Mouse (Mus musculus): Measurements from ENCODE around the gene Far1. TPM values are rescaled to one million over a fixed set of nuclear protein-coding genes. Genes with fewer than 3 reads are reported as not detected.

The Far1 gene
- polyA plus RNA-seq, 1 experiment: 61.2 TPM

DNA sequence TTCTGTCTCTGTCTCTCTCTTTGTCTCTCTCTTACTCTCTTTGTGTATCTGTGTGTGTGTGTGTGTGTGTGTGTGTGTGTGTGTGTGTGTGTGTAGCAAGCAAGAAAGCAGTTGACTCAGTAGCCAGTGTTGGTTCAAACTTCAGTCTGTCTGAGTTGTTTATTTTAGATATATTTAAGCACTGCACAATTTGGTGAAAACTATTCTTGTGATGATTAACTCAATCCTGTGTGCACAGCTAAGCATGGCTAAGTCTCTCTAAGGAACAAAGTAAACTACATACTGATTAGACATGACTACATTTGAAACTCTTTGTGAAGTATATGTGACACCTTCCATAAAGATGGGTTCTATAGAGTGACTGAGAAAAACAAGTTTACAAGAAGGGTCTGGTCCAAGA is 83.6 kb downstream of the Far1 start:
- no peak overlapping the region for H3K4me3 ChIP-seq (replicated peaks; ENCODE audit: insufficient read depth, low read depth, low read length)
- no peak overlapping the region for H3K27ac ChIP-seq (ENCODE audit: insufficient read depth, low read length)
- DNase-seq: no peak
- H3K27me3 ChIP-seq (ENCODE audit: control insufficient read depth, insufficient read depth, low read length): no peaks in the 10 kb centered on the region
- TF ChIP-seq CTCF (IDR thresholded peaks at IDR 0.05; ENCODE audit: borderline replicate concordance, insufficient read depth, low read depth, low read length): no peak
- no peak for TF ChIP-seq POLR2A (IDR thresholded peaks at IDR 0.05; ENCODE audit: borderline replicate concordance, insufficient read depth, low read length)
- no peaks in the 10 kb centered on the region for H3K4me1 ChIP-seq (ENCODE audit: control insufficient read depth, insufficient read depth, low read length)

DNA sequence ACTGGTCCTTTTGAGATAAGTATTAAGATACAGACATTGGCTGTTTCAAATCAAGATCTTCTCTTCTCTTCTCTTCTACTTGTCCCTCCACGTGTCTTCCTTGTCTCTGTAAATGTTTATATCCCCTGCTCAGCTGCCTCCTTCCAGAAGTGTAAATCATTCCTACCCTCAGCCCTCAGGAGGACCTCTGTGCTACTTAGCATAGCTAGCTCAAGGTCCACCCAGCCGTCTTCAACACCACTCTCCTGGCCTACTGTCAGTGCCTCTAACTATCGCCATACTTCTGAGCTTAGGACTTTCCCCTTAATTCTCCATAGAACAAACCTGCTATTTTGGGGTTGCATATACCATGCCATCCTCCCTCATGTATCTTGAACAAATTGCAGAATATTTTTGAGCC is 88.2 kb downstream of the Far1 start:
- Histone ChIP-seq H3K4me3 (replicated peaks; ENCODE audit: insufficient read depth, low read depth, low read length) (no peak overlapping the region), H3K4me1 (ENCODE audit: control insufficient read depth, insufficient read depth, low read length) (no peaks in the 10 kb centered on the region), H3K27me3 (ENCODE audit: control insufficient read depth, insufficient read depth, low read length) (no peaks in the 10 kb centered on the region), H3K27ac (ENCODE audit: insufficient read depth, low read length) (no peak overlapping the region)
- WGBS: 91% methylated on average over 3 of the region's 3 CpGs
- DNase-seq: no peak
- no peak for TF ChIP-seq POLR2A (IDR thresholded peaks at IDR 0.05; ENCODE audit: borderline replicate concordance, insufficient read depth, low read length)
- no peak for TF ChIP-seq CTCF (IDR thresholded peaks at IDR 0.05; ENCODE audit: borderline replicate concordance, insufficient read depth, low read depth, low read length)

DNA sequence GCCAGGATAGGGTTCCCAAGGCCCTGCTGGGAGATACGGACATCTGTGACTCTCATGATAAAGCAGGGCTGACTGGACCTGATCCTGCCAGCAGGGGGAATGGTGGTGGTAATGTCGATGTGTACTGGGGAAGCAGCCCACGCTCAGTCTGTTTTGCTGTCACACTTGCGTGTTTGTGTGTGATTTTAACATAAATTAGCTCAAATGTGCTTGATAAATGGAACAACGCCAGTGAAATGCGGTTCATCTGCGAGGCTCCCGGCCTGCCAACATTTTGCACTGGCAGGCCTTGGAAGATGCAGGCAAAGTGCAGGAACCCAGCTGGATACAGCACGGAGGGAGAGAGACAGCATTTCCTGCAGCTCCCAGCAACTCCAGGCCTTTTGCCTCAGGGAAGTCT is 94.3 kb downstream of the Far1 start:
- Histone ChIP-seq H3K4me1 (ENCODE audit: control insufficient read depth, insufficient read depth, low read length) (peaks cover 7% of the 10 kb centered on the region), H3K27me3 (ENCODE audit: control insufficient read depth, insufficient read depth, low read length) (no peaks in the 10 kb centered on the region), H3K4me3 (replicated peaks; ENCODE audit: insufficient read depth, low read depth, low read length) (no peak overlapping the region), H3K27ac (ENCODE audit: insufficient read depth, low read length) (peak overlapping the region; percentile 29; the same call in 1 of the 2 replicates)
- WGBS: 7% methylated on average over 9 of the region's 9 CpGs
- peak; percentile 66 to 68 for DNase-seq
- peak; percentile 61 for TF ChIP-seq CTCF (IDR thresholded peaks at IDR 0.05; ENCODE audit: borderline replicate concordance, insufficient read depth, low read depth, low read length)
- no peak for TF ChIP-seq POLR2A (IDR thresholded peaks at IDR 0.05; ENCODE audit: borderline replicate concordance, insufficient read depth, low read length)

DNA sequence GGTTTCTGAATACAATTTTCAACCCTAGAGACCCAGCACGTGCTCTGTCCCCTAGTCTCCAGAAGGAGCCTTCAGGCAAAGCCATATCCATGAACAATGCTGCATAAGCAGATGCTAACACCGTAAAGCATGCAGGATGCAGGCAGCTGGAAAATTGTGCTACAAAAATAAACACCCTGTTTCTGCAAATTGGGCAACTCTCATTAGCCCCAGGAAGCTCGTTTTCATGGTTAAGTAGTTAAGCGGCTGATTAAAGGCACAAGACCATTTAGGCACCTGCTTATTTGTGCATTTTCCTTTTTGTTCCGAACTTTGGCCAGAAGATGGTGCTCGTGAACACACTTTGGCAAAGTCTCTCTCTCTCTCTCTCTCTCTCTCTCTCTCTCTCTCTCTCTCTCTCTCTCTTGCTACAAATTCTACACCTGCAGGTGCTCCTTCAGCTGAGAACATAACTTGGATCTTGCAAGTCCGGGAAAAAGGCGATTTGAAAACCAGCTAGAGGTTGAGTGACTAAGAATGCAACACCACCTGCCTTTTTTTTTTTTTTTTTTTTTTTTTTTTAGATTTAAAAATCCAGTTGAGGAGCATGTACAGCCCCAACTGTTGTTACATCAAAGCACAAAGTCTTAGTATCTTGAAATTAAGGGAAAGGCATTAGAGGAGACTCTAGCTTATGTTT is 95.5 kb downstream of the Far1 start:
- peak; percentile 63 to 77 for DNase-seq
- WGBS: 8% methylated on average over 8 of the region's 8 CpGs
- Histone ChIP-seq H3K4me1 (ENCODE audit: control insufficient read depth, insufficient read depth, low read length) (peaks cover 7% of the 10 kb centered on the region), H3K27ac (ENCODE audit: insufficient read depth, low read length) (no peak overlapping the region), H3K4me3 (replicated peaks; ENCODE audit: insufficient read depth, low read depth, low read length) (no peak overlapping the region), H3K27me3 (ENCODE audit: control insufficient read depth, insufficient read depth, low read length) (no peaks in the 10 kb centered on the region)
- TF ChIP-seq CTCF (IDR thresholded peaks at IDR 0.05; ENCODE audit: borderline replicate concordance, insufficient read depth, low read depth, low read length) (peak; percentile 23; the same call in 1 of the 2 replicates), POLR2A (IDR thresholded peaks at IDR 0.05; ENCODE audit: borderline replicate concordance, insufficient read depth, low read length) (no peak)

DNA sequence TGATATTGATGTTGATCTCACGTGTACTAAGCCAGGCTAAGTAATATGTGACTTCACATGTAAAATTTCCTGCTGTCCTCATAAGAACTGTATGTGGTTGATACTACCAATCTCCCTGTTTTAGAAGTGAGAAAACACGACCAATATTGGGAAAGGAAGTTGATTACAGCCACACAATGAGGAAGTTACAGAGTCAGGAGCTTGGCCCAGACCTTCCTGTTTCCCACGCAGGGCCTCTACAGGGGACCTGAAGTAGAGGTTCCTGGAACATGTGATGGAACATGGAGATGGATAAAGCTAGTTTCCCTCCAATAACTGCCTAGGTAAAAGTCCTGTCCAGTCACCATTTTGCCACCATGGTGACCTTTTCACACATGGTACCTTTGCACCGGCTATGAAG is 99.0 kb downstream of the Far1 start:
- H3K4me1 ChIP-seq (ENCODE audit: control insufficient read depth, insufficient read depth, low read length): peaks cover 6% of the 10 kb centered on the region
- H3K4me3 ChIP-seq (replicated peaks; ENCODE audit: insufficient read depth, low read depth, low read length): no peak overlapping the region
- 93% methylated on average over 4 of the region's 4 CpGs for WGBS
- TF ChIP-seq POLR2A (IDR thresholded peaks at IDR 0.05; ENCODE audit: borderline replicate concordance, insufficient read depth, low read length) (no peak), CTCF (IDR thresholded peaks at IDR 0.05; ENCODE audit: borderline replicate concordance, insufficient read depth, low read depth, low read length) (no peak)
- H3K27ac ChIP-seq (ENCODE audit: insufficient read depth, low read length): no peak overlapping the region
- no peak for DNase-seq
- no peaks in the 10 kb centered on the region for H3K27me3 ChIP-seq (ENCODE audit: control insufficient read depth, insufficient read depth, low read length)

DNA sequence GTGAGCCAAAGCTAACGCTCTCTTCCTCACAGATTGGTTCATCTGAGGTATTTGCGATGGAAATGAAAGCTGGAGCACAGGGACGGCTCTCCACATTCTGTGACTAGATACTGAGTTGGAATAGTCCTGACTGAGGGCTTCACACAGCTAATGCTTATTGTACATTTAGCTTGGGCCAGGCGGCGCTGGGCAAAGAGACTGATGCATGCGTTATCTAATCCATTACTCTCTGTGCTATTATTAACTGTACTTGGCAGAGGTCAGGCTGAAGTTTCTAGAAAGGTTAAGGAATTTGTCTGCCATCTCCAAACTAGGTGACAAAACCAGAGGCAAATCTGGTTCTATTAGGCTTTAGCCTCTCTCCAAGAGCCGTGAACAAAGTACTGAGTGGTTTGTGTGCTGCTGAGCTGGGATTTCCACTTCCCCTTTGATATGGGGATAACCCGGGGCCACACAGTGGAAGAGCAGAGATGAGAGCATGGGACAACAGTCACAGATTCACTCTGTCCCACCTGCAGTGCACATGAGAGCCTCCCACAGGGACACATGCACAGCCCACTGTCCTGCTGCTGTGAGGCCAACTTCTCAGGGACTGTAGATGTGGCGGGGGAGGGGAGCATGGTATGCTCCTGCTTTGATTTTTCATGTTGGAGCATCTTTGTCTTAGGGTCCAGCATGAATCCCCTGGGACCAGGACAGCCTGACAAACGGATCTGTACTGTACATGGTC is 100.7 kb downstream of the Far1 start:
- no peaks in the 10 kb centered on the region for H3K27me3 ChIP-seq (ENCODE audit: control insufficient read depth, insufficient read depth, low read length)
- no peak for DNase-seq
- no peak overlapping the region for H3K4me3 ChIP-seq (replicated peaks; ENCODE audit: insufficient read depth, low read depth, low read length)
- TF ChIP-seq POLR2A (IDR thresholded peaks at IDR 0.05; ENCODE audit: borderline replicate concordance, insufficient read depth, low read length): no peak
- no peak for TF ChIP-seq CTCF (IDR thresholded peaks at IDR 0.05; ENCODE audit: borderline replicate concordance, insufficient read depth, low read depth, low read length)
- H3K27ac ChIP-seq (ENCODE audit: insufficient read depth, low read length): no peak overlapping the region
- H3K4me1 ChIP-seq (ENCODE audit: control insufficient read depth, insufficient read depth, low read length): no peaks in the 10 kb centered on the region
- 84% methylated on average over 10 of the region's 10 CpGs for WGBS

DNA sequence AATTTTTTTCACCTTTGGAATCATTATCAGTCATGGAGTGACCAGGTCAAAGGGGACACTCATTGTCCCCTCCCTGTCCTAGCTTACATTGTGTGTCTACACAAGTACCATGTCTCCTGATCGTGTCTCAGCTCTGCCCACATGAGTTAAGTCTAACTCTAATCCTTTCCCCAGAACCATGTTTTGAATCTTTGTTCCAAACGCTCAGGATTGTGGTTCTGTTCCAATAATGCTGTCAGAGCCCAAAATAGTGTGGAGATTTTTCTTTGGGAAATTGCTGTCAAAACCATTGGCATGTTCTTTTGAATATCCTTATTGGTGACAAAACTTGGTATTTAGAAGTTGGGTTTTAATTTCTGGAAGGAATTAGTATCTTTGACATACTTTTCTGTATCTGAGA is 105.5 kb downstream of the Far1 start:
- no peak for TF ChIP-seq POLR2A (IDR thresholded peaks at IDR 0.05; ENCODE audit: borderline replicate concordance, insufficient read depth, low read length)
- no peak for TF ChIP-seq CTCF (IDR thresholded peaks at IDR 0.05; ENCODE audit: borderline replicate concordance, insufficient read depth, low read depth, low read length)
- 76% methylated on average over 2 of the region's 2 CpGs for WGBS
- H3K27ac ChIP-seq (ENCODE audit: insufficient read depth, low read length): no peak overlapping the region
- no peak for DNase-seq
- no peaks in the 10 kb centered on the region for H3K4me1 ChIP-seq (ENCODE audit: control insufficient read depth, insufficient read depth, low read length)
- H3K4me3 ChIP-seq (replicated peaks; ENCODE audit: insufficient read depth, low read depth, low read length): no peak overlapping the region
- H3K27me3 ChIP-seq (ENCODE audit: control insufficient read depth, insufficient read depth, low read length): no peaks in the 10 kb centered on the region

DNA sequence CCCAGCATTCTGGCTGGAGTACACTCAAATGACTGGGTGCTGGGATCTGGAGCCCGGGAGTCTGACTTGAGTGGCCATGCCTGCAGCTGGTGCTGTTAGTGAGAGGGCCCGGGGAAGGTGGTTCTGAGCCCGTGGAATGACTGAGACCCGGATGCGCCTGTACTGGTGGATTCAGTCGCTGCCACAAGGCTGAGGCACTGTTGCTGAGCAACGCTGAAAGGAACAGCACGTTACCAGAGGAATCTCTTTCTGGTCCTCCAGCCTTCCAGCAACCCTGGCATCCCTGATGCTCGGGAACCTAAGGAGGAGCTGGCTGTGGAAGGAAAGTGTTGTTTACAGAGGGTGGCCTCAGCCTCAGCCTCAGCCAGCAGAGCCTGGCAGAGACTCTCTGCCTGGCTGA is 106.1 kb downstream of the Far1 start:
- 29% methylated on average over 9 of the region's 9 CpGs for WGBS
- Histone ChIP-seq H3K4me3 (replicated peaks; ENCODE audit: insufficient read depth, low read depth, low read length) (no peak overlapping the region), H3K4me1 (ENCODE audit: control insufficient read depth, insufficient read depth, low read length) (no peaks in the 10 kb centered on the region), H3K27me3 (ENCODE audit: control insufficient read depth, insufficient read depth, low read length) (no peaks in the 10 kb centered on the region), H3K27ac (ENCODE audit: insufficient read depth, low read length) (no peak overlapping the region)
- TF ChIP-seq CTCF (IDR thresholded peaks at IDR 0.05; ENCODE audit: borderline replicate concordance, insufficient read depth, low read depth, low read length) (no peak), POLR2A (IDR thresholded peaks at IDR 0.05; ENCODE audit: borderline replicate concordance, insufficient read depth, low read length) (no peak)
- peak in 1 of 2 experiments; percentile 29 for DNase-seq

Other genes starting within 250 kb of the Far1 start
- gene Btbd10, start 144.4 kb upstream of the Far1 start, polyA plus RNA-seq (2012; rRNA removed): 52.9 and 55.3 TPM in 2 replicates
- not detected in 2 replicates for gene Pth, start 125.3 kb upstream of the Far1 start, polyA plus RNA-seq (2012; rRNA removed)

Measured in cerebellum, adult 2 months (tissue).